Mouse (Mus musculus) right cerebral cortex, postnatal 14 days (tissue): ENCODE measurements around the gene Nfe2l3.
A peak's percentile ranks its signal among the peaks of the same experiment; 100 is the strongest.
"Not testable (repeated sequence)": the region's sequence is repeated elsewhere in the genome, so short reads cannot be mapped to it uniquely, and the experiment has no call there.

ENCODE experiments used
- DNase-seq: peaks from one replicate; pipeline ENCODE4 v3.0.0; 2022

Gene Nfe2l3

DNA sequence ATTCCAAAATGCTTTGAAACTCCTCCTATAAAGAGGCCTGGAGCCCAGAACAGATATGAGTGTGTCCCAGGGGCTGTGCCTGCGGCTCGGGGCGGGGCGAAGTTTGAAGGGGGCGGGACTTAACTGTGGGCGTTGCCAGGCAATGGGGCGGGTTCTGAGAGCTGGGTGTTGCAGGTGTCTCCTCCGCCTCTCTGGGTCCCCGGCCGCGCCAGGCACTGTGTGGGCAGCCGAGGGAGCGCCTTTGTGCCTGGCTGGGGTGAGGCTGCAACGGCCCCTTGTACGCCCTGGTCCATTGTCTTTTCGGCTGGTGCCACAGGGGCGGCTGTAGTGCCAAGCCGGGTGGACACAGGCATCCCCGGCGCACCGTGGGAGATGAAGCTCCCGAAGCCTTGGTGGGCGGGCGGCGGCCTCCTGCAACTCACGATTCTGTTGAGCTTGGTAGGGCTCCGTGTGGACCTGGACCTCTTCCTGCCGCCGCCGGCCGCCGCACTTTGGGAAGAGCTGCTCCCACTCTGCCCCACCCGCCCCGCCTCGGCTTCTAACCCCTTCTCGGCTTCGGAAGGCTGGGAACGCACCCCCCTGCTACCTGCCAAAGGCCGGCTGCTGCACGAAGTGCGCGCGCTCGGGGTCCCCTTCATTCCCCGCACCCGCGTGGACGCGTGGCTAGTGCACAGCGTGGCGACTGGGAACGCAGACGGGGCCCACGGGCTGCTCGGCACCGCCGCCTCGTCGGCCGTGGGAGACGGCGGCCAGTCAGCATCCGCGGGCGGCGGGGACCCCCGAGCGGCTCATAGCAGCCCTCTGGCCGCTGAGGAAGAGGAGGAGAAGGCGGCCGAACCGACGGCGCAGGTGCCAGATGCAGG lies at the start of gene Nfe2l3:
TSS of gene Nfe2l3 (plus strand) at position 136 of the 863 bp plus-strand sequence.
- peak; percentile 35 for DNase-seq

GRCm38 (mm10) chr6:51383769-51384755 lies 48.4 kb upstream of the Nfe2l3 start:
- DNase-seq: peak; percentile 94

DNA sequence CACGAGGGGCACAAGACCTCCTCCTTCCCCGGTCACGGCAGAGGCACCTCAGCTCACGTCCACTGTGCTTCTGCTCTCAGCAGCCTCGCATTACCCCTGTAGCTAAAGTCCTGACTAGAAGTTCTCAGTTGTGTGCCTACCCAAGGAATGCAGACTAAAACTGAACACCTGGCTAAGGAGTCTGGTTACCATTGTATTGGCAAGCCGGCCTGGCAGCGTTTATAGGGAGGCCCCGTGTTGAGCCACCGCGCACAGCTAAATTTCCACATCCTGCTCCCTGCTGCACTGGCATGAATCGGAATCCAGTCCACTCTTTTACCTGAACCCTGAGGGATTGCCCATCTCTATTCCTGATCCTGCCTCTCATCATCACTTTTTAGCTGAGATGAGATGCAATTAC lies 42.0 kb upstream of the Nfe2l3 start:
- no peak for DNase-seq

DNA sequence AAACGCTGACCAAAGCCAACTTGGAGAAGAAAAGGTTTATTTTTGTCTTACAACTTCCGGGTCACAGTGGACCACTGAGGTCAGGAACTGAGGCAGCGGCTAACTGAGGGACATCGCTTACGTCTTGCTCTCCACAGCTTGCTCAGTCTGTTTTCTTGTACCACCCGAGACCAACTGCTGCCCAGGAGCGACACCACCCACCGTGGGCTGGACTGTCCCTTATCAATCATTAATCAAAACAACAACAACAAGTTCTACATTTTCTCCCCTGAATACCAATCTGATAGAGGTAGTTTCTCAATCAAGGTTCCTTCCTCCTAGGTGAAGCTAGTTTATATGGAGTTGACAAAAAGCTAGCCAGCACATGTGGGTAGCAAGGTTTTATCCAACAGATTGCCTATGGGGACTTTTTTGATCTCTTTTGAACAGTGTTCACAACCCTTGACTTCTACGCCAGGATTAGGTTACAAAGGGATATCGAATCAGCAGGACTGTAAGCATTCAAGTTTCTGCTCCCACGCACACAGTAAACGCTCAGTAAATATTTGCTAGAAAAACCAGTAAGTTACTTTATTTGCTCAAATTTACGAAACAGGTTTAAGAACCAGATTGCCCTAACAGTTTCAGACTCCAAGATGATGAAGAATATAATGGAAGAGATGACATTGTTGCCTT lies 40.5 kb upstream of the Nfe2l3 start:
- no peak for DNase-seq

- DNase-seq: no peak
Measured at GRCm38 (mm10) chr6:51393341-51394128, 38.9 kb upstream of the Nfe2l3 start.

DNA sequence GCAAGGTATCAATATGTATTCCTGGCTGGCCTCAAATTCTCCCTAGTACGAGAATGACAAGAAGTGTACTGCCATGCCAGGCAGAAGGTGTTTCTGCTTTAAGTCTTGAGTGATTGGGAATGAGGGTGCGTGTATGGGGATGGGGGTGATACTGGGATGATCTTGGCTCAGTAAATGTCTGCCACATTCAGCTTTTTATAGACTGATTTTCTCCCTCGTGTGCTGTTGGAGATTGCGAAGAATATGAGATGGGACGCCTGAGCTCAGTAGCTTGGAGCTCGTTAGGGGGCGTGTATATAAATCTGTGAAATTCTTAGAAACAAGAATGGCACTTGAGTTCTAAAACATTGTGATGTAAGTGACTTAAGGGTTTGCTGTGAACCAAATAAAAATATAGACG lies 38.1 kb upstream of the Nfe2l3 start:
- not testable (repeated sequence) for DNase-seq

DNA sequence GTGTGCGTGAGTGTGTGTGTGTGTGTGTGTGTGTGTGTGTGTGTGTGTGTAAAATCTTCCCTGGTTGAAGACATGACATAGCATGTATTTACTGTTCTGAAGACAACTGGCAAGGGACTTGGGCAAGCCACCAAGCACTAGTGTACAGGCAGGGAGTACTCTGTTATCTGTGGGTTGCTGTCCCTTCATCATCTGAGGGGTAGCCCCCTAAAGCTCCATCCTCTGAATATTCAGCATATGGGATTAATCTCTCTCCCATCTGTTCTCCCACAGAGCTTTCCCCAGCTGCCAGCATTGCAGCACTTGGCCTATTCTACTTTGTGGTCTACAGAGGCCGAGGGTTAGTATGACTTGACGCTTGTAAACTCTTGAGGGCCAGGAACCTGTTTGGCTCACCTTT lies 37.5 kb upstream of the Nfe2l3 start:
- DNase-seq: not testable (repeated sequence)

DNA sequence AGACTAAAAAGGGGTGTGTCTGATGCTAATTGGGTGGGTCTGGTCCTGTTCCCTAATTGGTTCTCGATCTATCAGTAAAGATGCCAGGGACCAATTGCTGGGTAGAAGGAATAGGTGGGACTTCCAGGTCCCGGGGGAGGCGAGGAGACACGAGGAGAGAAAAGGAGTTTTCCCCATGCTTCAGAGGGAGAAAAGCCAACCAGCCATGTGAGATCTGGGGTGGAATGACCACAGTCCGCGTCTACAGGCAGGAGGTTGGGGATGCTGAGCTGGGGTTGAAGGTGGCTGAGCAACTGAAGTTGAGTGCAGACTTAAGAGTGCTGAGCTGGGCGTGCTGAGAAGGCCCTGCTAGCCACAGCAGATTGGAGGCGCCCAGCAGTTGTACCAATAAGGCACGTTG lies 37.0 kb upstream of the Nfe2l3 start:
- no peak for DNase-seq

DNA sequence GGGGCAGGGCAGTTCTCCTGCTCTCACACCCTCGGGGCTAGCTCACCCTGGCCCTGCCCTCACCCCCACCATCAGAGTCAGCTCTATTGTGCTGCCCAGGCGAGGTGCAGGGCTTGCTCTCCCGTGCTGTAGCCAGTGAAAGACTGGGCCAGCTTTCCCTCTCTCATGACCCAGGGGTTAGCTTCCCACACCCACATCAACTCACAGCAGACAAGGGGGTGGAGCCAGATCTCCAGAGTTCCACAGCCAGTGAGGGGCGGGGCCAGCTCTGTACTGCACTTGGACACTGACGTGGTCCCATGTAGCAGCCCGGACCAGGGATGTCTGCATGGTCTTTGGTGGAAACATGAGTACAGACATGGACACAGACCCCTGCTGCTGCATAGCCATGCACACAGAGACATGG lies 33.4 kb upstream of the Nfe2l3 start:
- DNase-seq: no peak

GRCm38 (mm10) chr6:51401294-51401693 lies 31.2 kb upstream of the Nfe2l3 start:
- no peak for DNase-seq

DNA sequence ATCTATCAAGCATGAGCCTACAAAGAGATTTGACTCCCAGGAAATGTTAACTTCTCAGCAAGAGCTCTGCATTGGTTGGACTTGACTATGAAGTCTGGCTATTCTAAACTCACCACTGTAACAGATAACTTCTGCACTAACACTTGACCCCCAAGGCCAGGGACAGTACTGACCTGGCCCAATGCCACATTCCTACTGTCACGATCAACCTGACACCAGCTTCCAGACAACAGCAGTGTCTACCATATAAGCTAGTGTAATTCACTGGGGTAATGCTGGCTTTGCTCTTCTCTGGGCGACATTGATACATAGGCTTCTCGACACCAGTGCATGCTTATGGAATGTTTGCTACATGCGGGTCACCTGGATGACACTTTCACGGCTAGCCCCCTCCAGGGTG lies 28.9 kb upstream of the Nfe2l3 start:
- no peak for DNase-seq

GRCm38 (mm10) chr6:51404502-51404901 lies 28.0 kb upstream of the Nfe2l3 start:
- no peak for DNase-seq

- DNase-seq: no peak
Measured at GRCm38 (mm10) chr6:51416433-51416832, 16.0 kb upstream of the Nfe2l3 start.

DNA sequence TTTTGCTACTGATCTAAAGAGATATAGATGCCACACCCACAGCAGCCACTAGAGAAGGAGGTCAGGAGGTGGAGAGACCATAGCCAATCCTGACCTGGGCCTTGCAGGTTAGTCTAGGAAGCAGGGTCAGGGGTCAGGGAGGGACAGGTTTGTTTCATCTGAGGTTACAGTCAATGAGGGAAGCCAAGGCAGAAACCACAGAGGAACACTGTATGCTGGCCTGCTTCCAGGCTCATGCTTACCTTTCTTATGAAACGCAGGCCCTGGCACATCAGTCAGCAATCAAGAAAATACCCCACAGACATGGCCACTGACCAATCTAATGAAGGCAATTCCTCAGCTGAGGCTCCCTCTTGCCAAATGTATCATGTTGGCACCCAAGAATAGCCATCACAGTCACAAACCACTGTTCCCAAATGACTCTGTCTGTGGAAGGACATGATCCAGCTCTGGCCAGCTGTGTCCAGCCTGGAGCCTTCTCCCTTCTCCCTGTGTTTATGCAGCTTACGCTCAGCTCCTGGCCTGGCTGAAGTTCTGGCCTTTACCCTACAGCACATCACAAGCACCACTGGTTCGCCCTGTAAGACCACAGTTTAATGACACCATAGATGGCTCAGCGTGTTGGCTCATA lies 15.0 kb upstream of the Nfe2l3 start:
- no peak for DNase-seq

GRCm38 (mm10) chr6:51423466-51424122 lies 8.9 kb upstream of the Nfe2l3 start:
- no peak for DNase-seq

DNA sequence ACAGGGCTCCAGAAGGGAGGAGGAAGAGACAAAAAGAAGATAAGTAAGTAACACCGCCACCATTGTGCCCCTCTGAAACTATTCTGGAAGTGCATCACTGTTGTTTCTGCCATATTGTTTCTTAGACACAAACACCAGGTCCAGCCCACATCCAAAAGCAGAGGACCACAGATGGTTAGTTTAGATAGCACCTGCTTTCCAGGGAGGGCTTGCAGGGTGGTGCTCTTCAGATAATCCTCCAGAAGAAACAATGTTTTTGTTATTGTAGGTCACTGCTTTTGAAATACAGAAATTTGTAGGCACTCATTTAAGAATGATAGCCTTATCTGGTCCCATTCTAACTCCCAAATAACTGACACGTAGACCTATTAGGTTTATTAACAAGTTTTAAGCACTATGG lies 7.9 kb upstream of the Nfe2l3 start:
- no peak for DNase-seq

GRCm38 (mm10) chr6:51434270-51434669 lies 1.8 kb downstream of the Nfe2l3 start:
- no peak for DNase-seq

DNA sequence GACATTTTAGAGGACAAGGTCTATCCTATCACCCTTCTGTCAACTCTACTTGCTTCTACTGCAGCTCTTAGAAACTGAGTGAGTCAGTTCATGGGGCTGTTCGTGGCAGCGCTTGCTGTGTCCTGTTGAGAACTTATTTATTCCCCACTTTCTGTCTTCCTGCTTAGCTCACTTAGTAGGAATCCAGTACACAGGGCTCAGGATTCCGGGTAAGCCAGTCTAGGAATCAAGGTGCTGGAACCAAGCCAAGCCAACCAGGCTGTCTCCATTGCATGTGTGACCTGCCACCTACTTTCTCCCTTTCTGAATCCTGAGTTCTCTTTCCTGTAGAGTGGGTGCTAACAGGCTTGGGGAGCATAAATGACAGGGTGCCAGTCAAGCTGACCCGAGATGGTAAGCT lies 5.2 kb downstream of the Nfe2l3 start:
- no peak for DNase-seq

- no peak for DNase-seq
Measured at GRCm38 (mm10) chr6:51438826-51439330, 6.4 kb downstream of the Nfe2l3 start.

GRCm38 (mm10) chr6:51442191-51442835 lies 9.8 kb downstream of the Nfe2l3 start:
- DNase-seq: no peak
